Mouse (Mus musculus): ENCODE measurements around the gene Dnm3.

DNA sequence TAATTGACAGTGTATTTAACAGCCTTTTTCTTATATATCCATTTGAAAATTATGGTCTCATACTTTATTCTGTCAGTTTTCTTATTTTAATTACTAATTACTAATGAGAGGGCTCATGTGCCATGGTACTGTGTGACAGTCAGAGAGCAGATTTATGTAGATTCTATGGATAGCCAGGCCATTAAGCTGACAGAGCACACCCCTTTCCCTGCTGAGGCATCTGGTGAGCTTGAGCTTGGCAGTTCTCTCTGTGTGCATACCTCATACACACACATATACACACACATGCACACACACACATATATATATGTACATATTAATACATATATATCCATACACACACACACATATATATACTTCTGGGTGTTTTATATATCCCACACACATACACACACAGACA lies 6.7 kb downstream of the Dnm3 start:
- no peak for TF ChIP-seq CTCF (IDR thresholded peaks at IDR 0.05)
- TF ChIP-seq POLR2A (IDR thresholded peaks at IDR 0.05; ENCODE audit: insufficient read depth, low read depth, low read length): no peak
- TF ChIP-seq EP300 (IDR thresholded peaks at IDR 0.05; ENCODE audit: insufficient read depth, low read depth, low read length): no peak

All from heart, adult 2 months (tissue).